Mouse (Mus musculus) forebrain, postnatal 0 days (tissue): Measurements from ENCODE around the gene Dnal4. TPM values are rescaled to one million over a fixed set of nuclear protein-coding genes. Genes with fewer than 3 reads are reported as not detected.

Source experiments
- ATAC-seq: fragments of 200-750 bp; cut with Nextera tagmentation; 2 replicates; pipeline ENCODE4 v1.8.0; 2017; ENCODE audit warnings: mild to moderate bottlenecking, moderate library complexity
- DNase-seq: peaks from one replicate; pipeline ENCODE4 v3.0.0-alpha.2; 2015
- H3K27ac ChIP-seq: fragments of 300-500 bp; sonication (generic); 2 replicates; pipeline ENCODE4 v1.5.1; 2014; ENCODE audit warnings: low read depth, mild to moderate bottlenecking, antibody characterized with exemption, low read length, moderate library complexity, mixed read lengths
- H3K27me3 ChIP-seq: fragments of 300-500 bp; sonication (generic); 2 replicates; pipeline ENCODE4 v1.6.1; 2014; ENCODE audit warnings: mild to moderate bottlenecking, low read length, mixed read lengths; ENCODE audit not compliant: insufficient read depth
- H3K36me3 ChIP-seq: fragments of 300-500 bp; sonication (generic); 2 replicates; pipeline ENCODE4 v1.6.1; 2014; ENCODE audit warnings: mild to moderate bottlenecking, moderate library complexity; ENCODE audit not compliant: insufficient read depth
- H3K4me1 ChIP-seq: fragments of 300-500 bp; sonication (generic); 2 replicates; pipeline ENCODE4 v1.6.1; 2014; ENCODE audit warnings: antibody characterized with exemption; ENCODE audit not compliant: insufficient read depth
- H3K4me2 ChIP-seq: fragments of 300-500 bp; sonication (generic); 2 replicates; pipeline ENCODE4 v1.6.1; 2014; ENCODE audit warnings: low read depth, mild to moderate bottlenecking, moderate library complexity
- H3K4me3 ChIP-seq: fragments of 300-500 bp; sonication (generic); 2 replicates; pipeline ENCODE4 v1.5.1; 2014; ENCODE audit warnings: low read depth, low read length, mixed read lengths
- H3K9ac ChIP-seq: fragments of 300-500 bp; sonication (generic); 2 replicates; pipeline ENCODE4 v1.6.1; 2014; ENCODE audit warnings: mild to moderate bottlenecking
- H3K9me3 ChIP-seq: fragments of 300-500 bp; sonication (generic); 2 replicates; pipeline ENCODE4 v1.6.1; 2016; ENCODE audit warnings: low read length
- CTCF ChIP-seq: sonication (generic); IDR thresholded peaks from 2 replicates; pipeline ENCODE4 v1.5.1; 2016; ENCODE audit warnings: antibody characterized with exemption, control low read depth, low read depth
- WGBS: fragments of 180-500 bp; shearing (Covaris S2); extraction: QIAGEN DNeasy Blood & Tissue Kit; methylation state at CpG from one replicate; pipeline ENCODE4 v1.1.7; 2014; 5-methylcytosine and 5-hydroxymethylcytosine counted together
- polyA plus RNA-seq: library from polyadenylated mRNA; unstranded; fragments of >200 nt; fragmentation: Nextera tagmentation; extraction: Ambion mirVana; gene quantifications from 2 replicates; pipeline ENCODE4 v1.2.1, GENCODE M21; 2015
- total RNA-seq: library from RNA; depleted of rRNA; stranded (reverse); fragments of >200 nt; gene quantifications from 2 replicates; pipeline ENCODE4 v1.2.3, GENCODE M21; 2014

The Dnal4 gene
- total and polyA plus RNA-seq, 2 experiments from 2014 or later: 59.2 to 81.5 TPM

DNA sequence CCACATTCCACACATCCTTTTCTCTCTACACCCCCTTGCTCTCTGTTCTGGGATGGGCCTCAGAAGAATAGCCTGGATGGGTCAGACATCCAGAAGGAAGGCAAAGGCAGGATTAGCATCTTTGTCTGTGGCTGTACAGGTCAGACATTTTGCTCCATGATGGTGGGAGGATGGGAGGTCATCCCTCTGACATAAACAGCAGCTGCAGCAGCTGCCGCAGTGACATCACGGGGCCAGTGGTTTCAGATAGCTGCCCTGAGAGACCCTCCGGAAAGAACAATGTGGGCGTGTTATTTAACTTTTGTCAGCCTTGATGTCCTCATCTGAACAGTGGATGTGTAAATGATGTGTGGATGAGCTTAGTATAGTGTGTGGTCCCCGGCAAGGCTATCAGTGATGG, 31.8 kb downstream of the Dnal4 start:
- ATAC-seq: no peak

DNA sequence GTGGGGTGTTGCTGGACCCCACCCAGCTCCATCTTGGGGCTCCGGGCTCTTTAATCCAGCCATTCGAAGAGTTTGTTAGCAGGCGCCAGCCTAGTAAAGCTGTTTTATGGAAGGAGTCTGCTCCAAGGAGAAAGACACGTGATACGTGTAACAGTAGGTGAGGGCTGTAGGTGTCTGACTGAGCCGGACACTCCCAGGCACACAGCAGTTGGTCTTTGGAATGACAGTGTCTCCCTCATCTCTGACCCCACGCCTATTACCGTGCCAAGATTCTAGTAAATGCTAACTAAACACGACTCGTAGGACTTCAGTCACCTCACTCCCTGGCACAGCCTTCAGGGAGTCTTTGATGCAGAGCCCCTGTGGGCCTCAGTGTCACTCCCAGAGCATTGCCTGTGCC, 32.3 kb downstream of the Dnal4 start:
- H3K36me3 ChIP-seq: no peaks in the 10 kb centered on the region
- no peak for TF ChIP-seq CTCF
- H3K9ac ChIP-seq: no peak overlapping the region
- H3K4me2 ChIP-seq: no peak overlapping the region
- no peaks in the 10 kb centered on the region for H3K27me3 ChIP-seq
- H3K4me3 ChIP-seq: no peak overlapping the region
- H3K27ac ChIP-seq: no peak overlapping the region
- no peaks in the 10 kb centered on the region for H3K9me3 ChIP-seq
- peaks cover 11% of the 10 kb centered on the region; the same call in 1 of the 2 replicates for H3K4me1 ChIP-seq
- 84% methylated on average over 10 of the region's 10 CpGs for WGBS
- ATAC-seq (no peak), DNase-seq (no peak)

More for the DNA sequence above, 31.8 kb downstream of the Dnal4 start:
- DNase-seq: no peak
- peaks cover 6% of the 10 kb centered on the region; the same call in 1 of the 2 replicates for H3K4me1 ChIP-seq
- no peak overlapping the region for H3K4me3 ChIP-seq
- no peak overlapping the region for H3K4me2 ChIP-seq
- H3K27ac ChIP-seq: no peak overlapping the region
- no peaks in the 10 kb centered on the region for H3K27me3 ChIP-seq
- no peak overlapping the region for H3K9ac ChIP-seq
- H3K36me3 ChIP-seq: no peaks in the 10 kb centered on the region
- 94% methylated on average over 5 of the region's 5 CpGs for WGBS
- no peaks in the 10 kb centered on the region for H3K9me3 ChIP-seq
- TF ChIP-seq CTCF: no peak

DNA sequence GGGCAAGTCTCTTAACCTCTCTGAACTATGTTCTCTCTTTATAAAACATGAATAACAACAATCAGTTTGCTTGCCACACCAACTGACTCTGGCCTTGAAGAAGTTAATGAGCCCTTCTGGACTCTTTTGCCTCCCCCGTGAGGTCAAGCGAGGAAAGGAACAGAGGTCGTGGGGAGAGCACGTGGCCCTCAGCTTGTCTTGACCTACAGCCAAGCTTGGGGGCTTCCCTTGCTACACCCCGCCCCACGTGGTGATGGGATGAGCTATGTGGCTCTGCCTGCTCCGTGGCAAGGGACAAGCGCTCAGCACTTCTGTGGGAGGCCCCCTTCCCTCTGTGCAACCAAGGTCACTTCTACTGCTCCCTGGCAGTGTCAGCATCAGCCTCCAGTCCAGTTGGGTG, 32.9 kb downstream of the Dnal4 start:
- H3K4me3 ChIP-seq: no peak overlapping the region
- no peak for DNase-seq
- no peaks in the 10 kb centered on the region for H3K36me3 ChIP-seq
- TF ChIP-seq CTCF: no peak
- no peak for ATAC-seq
- H3K27ac ChIP-seq: no peak overlapping the region
- H3K4me1 ChIP-seq: peaks cover 13% of the 10 kb centered on the region; the same call in 1 of the 2 replicates
- H3K9ac ChIP-seq: no peak overlapping the region
- no peaks in the 10 kb centered on the region for H3K9me3 ChIP-seq
- H3K27me3 ChIP-seq: no peaks in the 10 kb centered on the region
- WGBS: 78% methylated on average over 8 of the region's 8 CpGs
- no peak overlapping the region for H3K4me2 ChIP-seq

DNA sequence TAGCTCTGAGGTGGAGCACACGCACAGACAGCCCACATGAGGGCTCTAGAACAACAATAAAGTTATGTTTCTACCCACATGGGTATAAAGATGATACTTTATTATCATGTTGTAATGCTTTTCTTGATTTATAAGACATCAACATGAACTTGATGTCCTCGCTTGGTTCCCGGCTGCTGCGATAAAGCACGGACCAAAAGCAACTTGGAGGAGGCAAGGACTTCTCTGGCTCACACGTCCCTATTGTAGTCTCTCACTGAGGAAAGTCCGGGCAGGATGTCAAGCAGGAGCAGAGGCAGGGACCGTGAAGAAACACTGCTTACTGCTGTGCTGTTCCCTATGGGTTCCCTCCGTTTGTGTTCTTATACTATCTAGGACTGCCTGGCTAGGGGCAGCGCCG, 33.6 kb downstream of the Dnal4 start:
- ATAC-seq (no peak), DNase-seq (no peak)
- Histone ChIP-seq H3K4me2 (no peak overlapping the region), H3K27me3 (no peaks in the 10 kb centered on the region), H3K4me3 (no peak overlapping the region), H3K4me1 (peaks cover 13% of the 10 kb centered on the region; the same call in 1 of the 2 replicates), H3K9ac (no peak overlapping the region), H3K27ac (no peak overlapping the region), H3K36me3 (peaks cover 7% of the 10 kb centered on the region; the same call in 1 of the 2 replicates), H3K9me3 (no peaks in the 10 kb centered on the region)
- TF ChIP-seq CTCF: no peak
- 92% methylated on average over 11 of the region's 11 CpGs for WGBS

DNA sequence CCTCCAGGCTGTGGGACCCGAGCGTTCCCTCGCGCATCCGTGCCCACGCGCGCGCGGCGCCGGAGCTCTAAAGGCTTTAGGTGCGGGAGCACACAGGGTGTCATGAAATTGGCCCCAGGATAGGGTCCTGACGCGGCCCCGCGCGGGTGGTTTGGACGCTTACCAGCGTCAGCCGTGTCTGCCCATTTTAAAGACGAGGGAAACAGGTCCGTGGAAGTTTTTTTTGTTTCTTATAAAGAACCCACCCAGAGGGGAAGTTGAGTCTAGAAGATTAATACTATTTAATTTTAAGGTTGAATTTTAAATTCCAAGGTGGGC, 35.0 kb downstream of the Dnal4 start:
- DNase-seq (no peak), ATAC-seq (no peak)
- TF ChIP-seq CTCF: 0 out of 2 replicates have a peak, but pooled peaks have one; percentile 0
- H3K27me3 ChIP-seq: no peaks in the 10 kb centered on the region
- under 1% methylated on average over 23 of the region's 23 CpGs for WGBS
- no peaks in the 10 kb centered on the region for H3K9me3 ChIP-seq
- H3K4me3 ChIP-seq: peak overlapping the region; percentile 99
- peaks cover 20% of the 10 kb centered on the region for H3K36me3 ChIP-seq
- peaks cover 13% of the 10 kb centered on the region; the same call in 1 of the 2 replicates for H3K4me1 ChIP-seq
- peak overlapping the region; percentile 58 for H3K4me2 ChIP-seq
- H3K9ac ChIP-seq: peak overlapping the region; percentile 93
- no peak overlapping the region for H3K27ac ChIP-seq

DNA sequence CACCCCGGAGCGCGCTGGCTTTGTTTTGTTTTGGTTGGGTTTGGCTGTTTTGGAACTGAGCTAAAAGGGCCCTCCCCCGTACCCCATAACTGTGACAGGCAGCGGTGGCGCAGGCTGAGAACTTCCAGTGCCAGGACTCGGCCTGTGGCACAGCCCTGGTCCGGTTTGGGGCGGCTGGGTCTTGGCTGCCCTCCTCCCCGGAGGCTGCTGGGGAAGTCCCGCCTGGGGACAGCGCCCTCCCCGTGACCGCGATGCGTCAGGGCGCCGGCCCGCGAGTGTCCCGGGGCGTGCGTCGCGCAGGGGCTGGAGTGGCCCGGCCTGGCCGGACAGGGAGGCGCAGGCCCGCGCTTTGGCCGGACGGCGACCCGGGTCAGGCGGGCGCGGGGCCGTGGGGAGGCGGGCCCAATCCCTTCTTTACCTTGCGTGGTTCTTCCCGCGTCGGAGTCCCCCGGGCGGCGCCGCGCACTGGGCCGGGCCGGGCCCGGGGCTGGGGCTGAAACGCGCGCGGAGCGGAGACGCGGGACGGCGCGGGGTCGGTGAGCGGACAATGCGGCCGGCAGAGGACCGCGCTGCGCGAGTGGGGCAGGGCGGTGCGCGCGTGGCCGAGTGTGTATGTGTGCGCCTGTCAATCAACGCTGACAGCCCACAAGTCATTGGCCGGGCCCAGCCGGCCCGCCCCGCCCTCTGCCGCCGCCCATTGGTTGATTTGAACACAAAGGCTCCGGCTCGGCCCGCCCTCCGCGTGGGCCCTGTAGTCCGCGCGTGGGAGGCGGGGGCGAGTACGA, 35.5 kb downstream of the Dnal4 start, which contains the start of gene Sun2:
Gene Sun2, minus strand, starts transcription at position 616 of the 785 bp plus-strand sequence.
- peak within 1 kb of the TSS; percentile 58 for H3K4me2 ChIP-seq
- H3K9ac ChIP-seq: peak within 1 kb of the TSS; percentile 93
- WGBS: 3% methylated on average over 87 of the region's 93 CpGs
- peak; percentile 95 for DNase-seq
- H3K4me1 ChIP-seq: peaks cover 13% of the 10 kb centered on the region; the same call in 1 of the 2 replicates
- H3K4me3 ChIP-seq: peak within 1 kb of the TSS; percentile 99
- H3K36me3 ChIP-seq: peaks cover 26% of the 10 kb centered on the region
- H3K27ac ChIP-seq: peak within 1 kb of the TSS; percentile 66
- ATAC-seq: peak; percentile 97
- no peaks in the 10 kb centered on the region for H3K9me3 ChIP-seq
- H3K27me3 ChIP-seq: no peaks in the 10 kb centered on the region
- 0 out of 2 replicates have a peak, but pooled peaks have one; percentile 1 for TF ChIP-seq CTCF

DNA sequence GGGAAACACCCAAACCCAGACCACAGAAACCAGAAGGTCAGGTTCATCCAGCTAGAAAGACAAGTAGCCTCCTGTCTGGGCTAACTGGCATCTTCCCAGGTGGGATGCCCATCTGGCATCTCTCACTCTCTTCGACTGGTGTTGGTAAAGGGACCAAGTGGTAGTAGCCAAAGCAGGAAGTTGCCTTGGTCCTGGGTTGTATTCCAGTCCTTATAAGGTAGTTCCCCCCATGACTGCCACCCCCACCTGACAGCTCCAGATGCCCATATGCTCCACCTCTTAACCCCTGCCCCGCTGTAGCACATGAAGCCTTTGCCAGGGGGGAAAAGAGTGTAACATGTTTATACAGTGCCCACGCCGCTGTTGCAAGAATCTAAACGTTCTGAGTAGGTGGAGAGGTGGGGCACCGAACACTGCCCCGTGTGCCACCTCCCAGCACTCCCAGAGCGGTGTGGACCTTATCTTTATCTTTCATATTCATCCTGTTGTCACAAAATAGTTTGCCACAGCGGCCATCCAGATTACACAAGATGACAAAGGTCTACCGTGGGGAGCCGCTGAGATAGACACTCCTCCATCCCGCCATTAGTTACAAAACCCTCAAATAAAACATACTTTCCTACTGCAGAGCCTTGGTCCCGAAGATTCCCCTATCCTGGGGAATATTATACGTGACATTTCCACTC, 36.3 kb downstream of the Dnal4 start:
- H3K27ac ChIP-seq: peak overlapping the region; percentile 66
- ATAC-seq: no peak

More for the DNA sequence above, 36.3 kb downstream of the Dnal4 start:
- no peak for TF ChIP-seq CTCF
- Histone ChIP-seq H3K27me3 (no peaks in the 10 kb centered on the region), H3K4me1 (peaks cover 13% of the 10 kb centered on the region; the same call in 1 of the 2 replicates), H3K36me3 (peaks cover 34% of the 10 kb centered on the region), H3K4me3 (peak overlapping the region; percentile 99), H3K4me2 (peak overlapping the region; percentile 58), H3K9me3 (no peaks in the 10 kb centered on the region), H3K9ac (peak overlapping the region; percentile 93)
- 25% methylated on average over 14 of the region's 14 CpGs for WGBS
- no peak for DNase-seq
